Mouse (Mus musculus): Measurements from ENCODE around the gene Plcxd1. TPM values are rescaled to one million over a fixed set of nuclear protein-coding genes. Genes with fewer than 3 reads are reported as not detected.
"Not testable (repeated sequence)": the region's sequence is repeated elsewhere in the genome, so short reads cannot be mapped to it uniquely, and the experiment has no call there.

The Plcxd1 gene
- 0.57 and 0.75 TPM in 2 replicates for polyA plus RNA-seq (2014; fragmentation: Nextera tagmentation; extraction: Ambion mirVana)

- peak within 1 kb of the TSS; percentile 58 for H3K4me2 ChIP-seq (ENCODE audit: low read depth, severe bottlenecking)
- peaks cover 10% of the 10 kb centered on the region for H3K4me1 ChIP-seq (ENCODE audit: control insufficient read depth, insufficient read depth, low read length)
- DNase-seq (ENCODE audit: low spot score) (peak; percentile 37), ATAC-seq (ENCODE audit: insufficient number of reproducible peaks, low FRiP score, low TSS enrichment, low read depth) (no peak; the same call in 1 of the 2 replicates)
- no peaks in the 10 kb centered on the region for H3K9me3 ChIP-seq (ENCODE audit: control insufficient read depth, low read length)
- no peak within 1 kb of the TSS for H3K9ac ChIP-seq (ENCODE audit: low read length)
- no peak within 1 kb of the TSS for H3K27ac ChIP-seq (replicated peaks; ENCODE audit: low read depth, low read length)
- H3K36me3 ChIP-seq (ENCODE audit: control insufficient read depth, insufficient read depth, low read length): peaks cover 18% of the 10 kb centered on the region
- H3K4me3 ChIP-seq (ENCODE audit: low read depth, low read length): peak within 1 kb of the TSS; percentile 22
- 5% methylated on average over 24 of the region's 25 CpGs for WGBS
- H3K27me3 ChIP-seq (ENCODE audit: control insufficient read depth, insufficient read depth, low read length): no peaks in the 10 kb centered on the region
These were observed at the start of gene Plcxd1 for GRCm38 (mm10) chr5:110099656-110100580. TSS of gene Plcxd1 (plus strand) at chr5:110099969.

GRCm38 (mm10) chr5:110057637-110058408 is 41.9 kb upstream of the Plcxd1 start:
- peak overlapping the region; percentile 46 for H3K4me2 ChIP-seq (ENCODE audit: low read depth, severe bottlenecking)
- ATAC-seq (ENCODE audit: insufficient number of reproducible peaks, low FRiP score, low TSS enrichment, low read depth) (peak; percentile 98), DNase-seq (ENCODE audit: low spot score) (peak; percentile 83)
- H3K27me3 ChIP-seq (ENCODE audit: control insufficient read depth, insufficient read depth, low read length): no peaks in the 10 kb centered on the region
- H3K9me3 ChIP-seq (ENCODE audit: control insufficient read depth, low read length): no peaks in the 10 kb centered on the region
- no peaks in the 10 kb centered on the region for H3K4me1 ChIP-seq (ENCODE audit: control insufficient read depth, insufficient read depth, low read length)
- H3K4me3 ChIP-seq (ENCODE audit: low read depth, low read length): peak overlapping the region; percentile 55
- H3K27ac ChIP-seq (replicated peaks; ENCODE audit: low read depth, low read length): no peak overlapping the region
- 3% methylated on average over 19 of the region's 19 CpGs for WGBS
- H3K9ac ChIP-seq (ENCODE audit: low read length): peak overlapping the region; percentile 61
- no peaks in the 10 kb centered on the region for H3K36me3 ChIP-seq (ENCODE audit: control insufficient read depth, insufficient read depth, low read length)

DNA sequence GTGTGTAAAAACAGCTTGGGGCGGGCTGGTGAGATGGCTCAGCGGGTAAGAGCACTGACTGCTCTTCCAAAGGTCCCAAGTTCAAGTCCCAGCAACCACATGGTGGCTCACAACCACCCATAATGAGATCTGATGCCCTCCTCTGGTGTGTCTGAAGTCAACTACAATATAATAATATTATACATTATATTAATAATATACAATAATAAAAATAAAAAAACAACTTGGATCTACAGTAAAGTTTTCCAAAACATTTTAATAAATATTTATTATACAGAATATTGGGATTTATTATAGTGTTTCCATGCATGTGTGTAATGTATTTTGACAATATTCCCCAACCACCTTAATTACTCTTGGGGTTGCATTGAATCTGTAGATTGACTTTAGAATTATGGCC is 27.4 kb upstream of the Plcxd1 start, which contains the start of gene Gm17655:
Gm17655 (minus strand) TSS at position 101 of the 400 bp plus-strand sequence.
- DNase-seq (ENCODE audit: low spot score); H3K4me2 ChIP-seq (ENCODE audit: low read depth, severe bottlenecking); H3K9me3 ChIP-seq (ENCODE audit: control insufficient read depth, low read length); H3K9ac ChIP-seq (ENCODE audit: low read length); H3K36me3 ChIP-seq (ENCODE audit: control insufficient read depth, insufficient read depth, low read length); ATAC-seq (ENCODE audit: insufficient number of reproducible peaks, low FRiP score, low TSS enrichment, low read depth); H3K27ac ChIP-seq (replicated peaks; ENCODE audit: low read depth, low read length); H3K4me1 ChIP-seq (ENCODE audit: control insufficient read depth, insufficient read depth, low read length); H3K27me3 ChIP-seq (ENCODE audit: control insufficient read depth, insufficient read depth, low read length); H3K4me3 ChIP-seq (ENCODE audit: low read depth, low read length): not testable (repeated sequence)
- 88% methylated on average over 2 of the region's 2 CpGs for WGBS

DNA sequence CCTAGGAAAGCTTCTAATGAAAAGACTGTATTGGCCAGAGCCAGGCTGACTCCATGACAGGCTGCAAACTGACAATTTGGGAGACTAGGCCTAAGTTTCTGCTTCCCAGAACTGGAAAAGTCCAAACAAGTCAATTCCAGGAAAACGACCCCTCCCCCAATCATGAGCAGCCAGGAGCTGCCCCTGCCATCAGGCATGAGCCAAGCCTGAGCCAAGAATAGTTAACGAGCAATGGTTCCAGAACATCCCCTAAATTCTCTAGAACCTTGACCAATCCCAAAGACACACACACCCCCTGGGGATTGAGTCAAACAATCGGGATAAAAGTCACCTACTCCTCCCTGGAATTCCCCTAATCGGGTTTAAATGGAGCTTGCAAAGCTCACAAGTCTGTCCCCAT is 16.8 kb upstream of the Plcxd1 start:
- 82% methylated on average over 4 of the region's 4 CpGs for WGBS
- no peaks in the 10 kb centered on the region for H3K4me1 ChIP-seq (ENCODE audit: control insufficient read depth, insufficient read depth, low read length)
- DNase-seq (ENCODE audit: low spot score) (no peak), ATAC-seq (ENCODE audit: insufficient number of reproducible peaks, low FRiP score, low TSS enrichment, low read depth) (no peak)
- no peak overlapping the region for H3K9ac ChIP-seq (ENCODE audit: low read length)
- H3K27ac ChIP-seq (replicated peaks; ENCODE audit: low read depth, low read length): no peak overlapping the region
- H3K36me3 ChIP-seq (ENCODE audit: control insufficient read depth, insufficient read depth, low read length): no peaks in the 10 kb centered on the region
- H3K27me3 ChIP-seq (ENCODE audit: control insufficient read depth, insufficient read depth, low read length): no peaks in the 10 kb centered on the region
- no peaks in the 10 kb centered on the region; the same call in 1 of the 2 replicates for H3K9me3 ChIP-seq (ENCODE audit: control insufficient read depth, low read length)
- no peak overlapping the region for H3K4me3 ChIP-seq (ENCODE audit: low read depth, low read length)
- no peak overlapping the region for H3K4me2 ChIP-seq (ENCODE audit: low read depth, severe bottlenecking)

GRCm38 (mm10) chr5:110086161-110086866 is 13.5 kb upstream of the Plcxd1 start:
- Histone ChIP-seq H3K27me3 (ENCODE audit: control insufficient read depth, insufficient read depth, low read length) (no peaks in the 10 kb centered on the region), H3K36me3 (ENCODE audit: control insufficient read depth, insufficient read depth, low read length) (no peaks in the 10 kb centered on the region), H3K4me2 (ENCODE audit: low read depth, severe bottlenecking) (no peak overlapping the region), H3K9ac (ENCODE audit: low read length) (no peak overlapping the region), H3K9me3 (ENCODE audit: control insufficient read depth, low read length) (no peaks in the 10 kb centered on the region), H3K4me1 (ENCODE audit: control insufficient read depth, insufficient read depth, low read length) (no peaks in the 10 kb centered on the region), H3K27ac (replicated peaks; ENCODE audit: low read depth, low read length) (no peak overlapping the region), H3K4me3 (ENCODE audit: low read depth, low read length) (no peak overlapping the region)
- DNase-seq (ENCODE audit: low spot score) (peak; percentile 20), ATAC-seq (ENCODE audit: insufficient number of reproducible peaks, low FRiP score, low TSS enrichment, low read depth) (no peak)
- 29% methylated on average over 14 of the region's 14 CpGs for WGBS

GRCm38 (mm10) chr5:110091546-110091945 is 8.2 kb upstream of the Plcxd1 start:
- no peaks in the 10 kb centered on the region for H3K9me3 ChIP-seq (ENCODE audit: control insufficient read depth, low read length)

GRCm38 (mm10) chr5:110094030-110094846 is 5.5 kb upstream of the Plcxd1 start, which contains the start of gene Gm35315:
TSS of gene Gm35315 (minus strand) at chr5:110094420.
- Histone ChIP-seq H3K4me2 (ENCODE audit: low read depth, severe bottlenecking) (peak within 1 kb of the TSS; percentile 59), H3K9ac (ENCODE audit: low read length) (peak within 1 kb of the TSS; percentile 70), H3K9me3 (ENCODE audit: control insufficient read depth, low read length) (no peaks in the 10 kb centered on the region), H3K27me3 (ENCODE audit: control insufficient read depth, insufficient read depth, low read length) (no peaks in the 10 kb centered on the region), H3K4me1 (ENCODE audit: control insufficient read depth, insufficient read depth, low read length) (no peaks in the 10 kb centered on the region), H3K27ac (replicated peaks; ENCODE audit: low read depth, low read length) (0 out of 2 replicates have a peak within 1 kb of the TSS, but pooled peaks have one; percentile 56), H3K4me3 (ENCODE audit: low read depth, low read length) (peak within 1 kb of the TSS; percentile 44), H3K36me3 (ENCODE audit: control insufficient read depth, insufficient read depth, low read length) (no peaks in the 10 kb centered on the region)
- DNase-seq (ENCODE audit: low spot score) (peak; percentile 87), ATAC-seq (ENCODE audit: insufficient number of reproducible peaks, low FRiP score, low TSS enrichment, low read depth) (peak; percentile 98)
- 2% methylated on average over 22 of the region's 25 CpGs for WGBS

More at GRCm38 (mm10) chr5:110091546-110091945, 8.2 kb upstream of the Plcxd1 start:
- 86% methylated on average over 2 of the region's 2 CpGs for WGBS
- DNase-seq (ENCODE audit: low spot score): no peak
- H3K4me3 ChIP-seq (ENCODE audit: low read depth, low read length): no peak overlapping the region
- H3K4me2 ChIP-seq (ENCODE audit: low read depth, severe bottlenecking): no peak overlapping the region
- no peak overlapping the region for H3K27ac ChIP-seq (replicated peaks; ENCODE audit: low read depth, low read length)
- no peak overlapping the region for H3K9ac ChIP-seq (ENCODE audit: low read length)
- H3K4me1 ChIP-seq (ENCODE audit: control insufficient read depth, insufficient read depth, low read length): no peaks in the 10 kb centered on the region
- H3K27me3 ChIP-seq (ENCODE audit: control insufficient read depth, insufficient read depth, low read length): no peaks in the 10 kb centered on the region
- ATAC-seq (ENCODE audit: insufficient number of reproducible peaks, low FRiP score, low TSS enrichment, low read depth): no peak
- no peaks in the 10 kb centered on the region for H3K36me3 ChIP-seq (ENCODE audit: control insufficient read depth, insufficient read depth, low read length)
